Mouse (Mus musculus): ENCODE results near the gene Zfp324.
"Not testable (repeated sequence)": the region's sequence is repeated elsewhere in the genome, so short reads cannot be mapped to it uniquely, and the experiment has no call there.

Gene Zfp324

DNA sequence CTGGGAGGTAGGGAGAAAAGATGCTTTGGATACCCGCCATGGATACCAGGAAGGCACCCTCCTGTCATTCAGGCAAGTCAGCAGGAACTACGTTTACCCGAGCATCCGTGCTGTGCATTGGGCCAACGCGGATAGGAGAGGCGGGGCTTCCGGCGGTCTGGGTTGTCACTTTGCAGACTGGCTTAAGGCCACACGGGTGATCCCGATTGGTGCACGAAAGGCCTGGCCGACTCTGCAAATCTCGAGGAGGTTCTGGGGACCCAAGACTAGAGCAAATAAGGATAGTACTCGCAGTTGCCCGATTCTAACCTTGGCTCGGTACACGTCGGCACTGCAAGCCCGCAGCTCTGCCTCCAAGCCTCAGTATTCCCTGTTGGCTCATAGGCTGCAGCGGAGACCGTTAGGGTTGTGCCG lies at the start of gene Zfp324:
Gene Zfp324 (plus strand): TSS at position 161 of the 414 bp plus-strand sequence.
- DNase-seq (ENCODE audit: low spot score in 2 of 2), result peak; percentile 80 to 85

DNA sequence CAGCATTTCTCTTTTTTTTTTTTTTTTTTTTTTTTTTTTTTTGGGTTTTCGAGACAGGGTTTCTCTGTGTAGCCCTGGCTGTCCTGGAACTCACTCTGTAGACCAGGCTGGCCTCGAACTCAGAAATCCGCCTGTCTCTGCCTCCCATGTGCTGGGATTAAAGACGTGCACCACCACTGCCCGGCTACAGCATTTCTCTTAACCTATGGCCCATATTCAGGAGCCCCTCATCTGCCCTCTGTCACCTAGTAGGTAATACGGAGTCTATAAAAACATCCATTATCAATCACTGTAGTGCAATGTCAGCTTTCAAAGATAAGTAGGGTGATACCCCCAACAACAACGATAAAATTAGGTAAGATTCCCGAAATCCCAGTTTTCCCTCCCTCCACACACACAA lies 45.1 kb upstream of the Zfp324 start:
- not testable (repeated sequence) for DNase-seq (ENCODE audit: low spot score in 2 of 2)

DNA sequence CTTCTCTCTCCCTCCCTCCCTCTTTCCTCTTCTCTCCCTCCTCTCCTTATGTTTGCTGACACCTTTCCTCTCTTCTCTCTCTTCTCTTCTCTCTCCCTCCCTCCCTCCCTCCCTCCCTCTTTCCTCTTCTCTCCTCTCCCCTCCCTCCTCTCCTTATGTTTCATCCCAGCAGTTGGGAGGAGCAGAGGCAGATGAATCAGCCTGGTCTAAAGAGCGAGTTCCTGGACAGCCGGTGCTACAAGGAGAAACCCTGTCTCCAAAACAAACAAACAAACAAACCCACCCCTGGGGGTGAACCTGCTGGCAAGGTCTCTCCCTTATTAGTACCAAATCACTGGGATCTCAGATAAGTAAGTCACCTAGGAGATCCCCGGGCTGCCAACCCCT lies 44.3 kb upstream of the Zfp324 start:
- no peak for DNase-seq (ENCODE audit: low spot score in 2 of 2)

DNA sequence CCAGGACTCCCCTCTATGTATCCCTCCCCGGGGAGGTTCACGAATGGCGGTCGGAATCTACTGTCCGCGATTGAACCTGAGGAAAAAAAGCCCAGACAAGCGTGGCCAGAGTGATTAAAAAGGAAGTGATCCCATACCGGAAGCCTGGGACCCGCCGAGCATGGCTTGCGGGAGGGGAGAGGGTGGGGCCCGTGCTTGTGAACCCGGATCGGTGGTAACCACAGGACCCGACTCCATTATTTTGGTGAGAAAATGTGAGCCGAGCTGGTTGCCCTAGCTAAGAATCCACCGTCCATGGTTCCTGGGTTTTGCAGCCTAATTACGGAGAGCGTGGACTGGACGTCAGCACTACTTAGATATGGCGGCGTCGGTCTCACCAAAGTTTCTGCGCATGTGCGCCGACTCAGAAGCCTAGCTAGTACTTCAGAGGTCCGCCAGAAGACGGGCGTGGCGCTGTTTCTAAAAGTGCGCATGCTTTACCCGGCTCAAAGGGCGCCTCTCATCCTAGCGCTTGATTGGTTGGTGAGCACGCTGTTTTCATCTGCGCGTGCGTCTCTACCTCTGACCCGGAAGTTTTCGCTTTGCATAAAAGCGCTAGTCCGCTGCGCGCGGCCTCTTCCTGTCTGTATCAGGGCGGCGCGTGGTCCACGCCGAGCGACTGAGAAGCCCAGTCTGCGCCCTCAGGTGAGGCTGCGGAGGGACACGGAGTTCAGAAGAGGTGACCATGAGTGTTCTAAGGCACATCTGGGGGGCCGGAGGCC lies 43.8 kb upstream of the Zfp324 start, which contains the start of gene Rps5:
Gene Rps5 (plus strand): TSS at position 586 of the 761 bp plus-strand sequence.
- peak; percentile 98 to 99 for DNase-seq (ENCODE audit: low spot score in 2 of 2)

DNA sequence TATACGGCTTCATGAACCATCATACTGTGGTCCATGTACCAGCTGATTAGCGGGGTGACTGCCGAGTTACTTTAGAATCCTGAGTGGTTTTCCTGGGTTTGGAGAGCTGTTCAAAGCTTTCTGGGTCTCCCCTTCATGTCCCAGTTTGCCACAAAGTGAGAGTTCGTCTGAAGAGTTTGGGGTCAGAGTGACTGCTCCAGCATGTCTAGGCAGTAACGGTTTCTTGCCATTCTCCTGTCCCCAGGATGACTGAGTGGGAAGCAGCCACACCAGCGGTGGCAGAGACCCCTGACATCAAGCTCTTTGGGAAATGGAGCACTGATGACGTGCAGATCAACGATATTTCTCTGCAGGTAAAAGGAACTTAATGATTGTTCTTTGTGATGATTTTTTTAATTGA lies 42.9 kb upstream of the Zfp324 start:
- DNase-seq (ENCODE audit: low spot score in 2 of 2), result no peak

DNA sequence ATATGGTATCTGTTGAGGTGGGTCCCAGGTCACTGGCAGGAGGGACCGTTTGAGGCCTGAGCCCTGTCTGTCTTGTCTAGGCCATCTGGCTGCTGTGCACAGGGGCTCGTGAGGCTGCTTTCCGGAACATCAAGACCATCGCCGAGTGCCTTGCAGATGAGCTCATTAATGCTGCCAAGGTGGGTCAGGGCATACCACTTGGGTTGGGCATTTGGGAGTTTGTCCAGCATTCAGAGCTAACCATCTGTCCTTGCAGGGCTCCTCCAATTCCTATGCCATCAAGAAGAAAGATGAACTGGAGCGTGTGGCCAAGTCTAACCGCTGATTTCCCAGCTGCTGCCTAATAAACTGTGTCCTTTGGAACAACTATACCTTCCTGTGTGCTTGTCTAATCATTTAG lies 39.3 kb upstream of the Zfp324 start:
- no peak for DNase-seq (ENCODE audit: low spot score in 2 of 2)

DNA sequence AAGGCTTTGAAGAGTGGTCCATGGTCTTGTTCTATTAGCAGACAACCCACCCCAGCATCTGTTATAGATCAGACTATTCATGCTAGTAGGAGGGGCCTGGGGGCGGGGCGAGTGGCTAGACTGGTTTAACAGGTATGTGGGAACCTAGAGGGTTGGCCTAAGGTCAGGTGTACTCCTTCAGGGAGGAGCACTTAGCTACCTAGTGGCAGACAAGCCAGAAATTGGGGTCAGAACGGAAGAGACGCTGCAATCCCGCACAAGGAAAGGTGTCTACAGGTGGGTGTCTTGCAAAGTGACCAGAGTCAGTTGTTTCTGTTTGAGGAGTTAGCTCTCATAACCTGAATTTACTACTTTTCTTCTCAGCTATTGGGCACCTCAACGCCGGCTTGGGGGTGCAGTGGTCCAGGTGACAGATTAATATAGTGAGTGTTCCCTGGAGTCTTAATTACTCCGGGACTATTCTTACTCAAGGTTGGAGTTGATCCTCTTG lies 38.4 kb upstream of the Zfp324 start, which contains the start of gene Rnf225:
Gene Rnf225 (plus strand): TSS at position 226 of the 490 bp plus-strand sequence.
- DNase-seq (ENCODE audit: low spot score in 2 of 2), result no peak

DNA sequence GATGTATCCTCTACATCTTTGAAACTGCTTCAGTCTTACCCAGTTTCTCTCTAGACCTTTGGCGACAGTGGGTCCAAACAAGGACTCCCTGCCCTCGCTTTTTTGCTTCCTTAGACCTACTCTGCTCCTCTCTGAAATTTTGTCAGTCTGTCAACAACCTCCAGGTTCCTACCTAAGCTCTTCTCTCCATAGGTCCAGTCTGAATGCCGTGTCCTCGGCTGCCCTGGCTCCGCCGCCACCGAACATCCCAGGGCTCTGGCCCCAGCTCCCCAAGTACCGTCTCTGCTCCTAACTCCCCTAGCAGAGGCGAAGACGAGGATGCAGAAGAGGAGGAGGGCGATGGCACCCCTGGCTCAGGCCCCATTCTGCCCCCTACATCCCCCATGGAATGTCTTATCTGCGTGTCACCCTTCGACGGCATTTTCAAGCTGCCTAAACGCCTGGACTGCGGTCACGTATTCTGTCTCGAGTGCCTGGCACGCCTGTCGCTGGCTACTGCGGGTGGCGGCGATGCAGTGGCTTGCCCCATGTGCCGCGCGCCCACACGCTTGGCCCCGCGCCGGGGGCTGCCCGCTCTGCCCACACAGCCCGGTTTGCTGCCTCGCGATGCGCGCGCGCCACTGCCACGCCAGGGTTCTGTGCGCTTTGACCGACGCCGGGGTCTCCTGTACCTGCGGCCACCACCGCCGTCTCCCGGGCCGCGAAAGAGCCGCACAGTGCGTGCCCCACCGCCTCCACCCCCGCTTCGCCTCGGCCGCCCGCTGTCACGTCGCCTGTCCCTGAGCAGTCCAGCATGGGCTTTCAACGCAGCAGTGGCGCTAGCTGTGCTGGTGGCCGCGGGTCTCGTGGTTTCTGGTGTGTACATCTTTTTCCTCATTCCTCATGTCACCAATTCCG lies 37.7 kb upstream of the Zfp324 start:
- no peak for DNase-seq (ENCODE audit: low spot score in 2 of 2)

DNA sequence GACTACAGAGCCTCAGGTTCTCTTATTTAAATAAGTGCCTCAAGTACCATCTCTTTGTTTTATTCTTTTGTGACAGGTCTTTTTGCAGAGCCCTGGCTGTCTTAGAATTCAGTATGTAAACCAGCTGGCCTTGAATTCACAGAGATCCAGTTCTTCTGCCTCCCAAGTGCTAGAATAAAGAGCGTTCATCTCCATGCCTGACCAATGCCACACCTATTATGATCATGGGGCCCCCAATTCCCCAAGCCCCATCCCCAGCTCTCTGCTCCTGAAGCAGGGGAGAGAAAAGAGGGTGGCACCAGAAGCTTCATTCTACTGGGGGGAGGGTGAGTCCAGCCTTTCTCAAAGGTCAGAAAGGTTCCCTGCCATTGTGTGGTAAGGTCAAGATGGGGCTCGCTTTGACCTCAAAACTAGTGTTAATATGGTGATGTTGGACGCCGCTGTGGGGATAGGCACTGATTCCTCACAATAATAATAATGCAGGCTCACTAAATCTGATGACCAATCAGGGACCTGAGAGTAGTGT lies 32.0 kb upstream of the Zfp324 start:
- no peak for DNase-seq (ENCODE audit: low spot score in 2 of 2)

DNA sequence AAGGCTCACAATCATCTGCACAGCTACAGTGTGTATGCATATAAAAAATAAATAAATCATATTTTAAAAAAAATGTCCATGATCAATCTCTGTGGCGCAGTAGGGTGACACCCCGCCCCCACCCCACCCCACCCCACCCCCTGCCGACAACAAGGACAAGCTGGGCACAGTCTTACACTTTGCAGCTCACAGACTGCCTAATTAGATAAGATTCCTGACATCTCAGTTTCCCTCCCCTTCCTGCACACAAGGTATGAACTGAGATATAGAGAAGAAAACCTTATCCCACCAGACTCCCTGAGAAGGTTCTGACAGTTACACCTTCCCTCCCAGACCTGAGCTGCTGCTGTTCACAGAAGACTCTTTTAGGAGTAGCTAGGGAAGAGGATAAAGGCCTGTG lies 30.8 kb upstream of the Zfp324 start:
- no peak for DNase-seq (ENCODE audit: low spot score in 2 of 2)

DNA sequence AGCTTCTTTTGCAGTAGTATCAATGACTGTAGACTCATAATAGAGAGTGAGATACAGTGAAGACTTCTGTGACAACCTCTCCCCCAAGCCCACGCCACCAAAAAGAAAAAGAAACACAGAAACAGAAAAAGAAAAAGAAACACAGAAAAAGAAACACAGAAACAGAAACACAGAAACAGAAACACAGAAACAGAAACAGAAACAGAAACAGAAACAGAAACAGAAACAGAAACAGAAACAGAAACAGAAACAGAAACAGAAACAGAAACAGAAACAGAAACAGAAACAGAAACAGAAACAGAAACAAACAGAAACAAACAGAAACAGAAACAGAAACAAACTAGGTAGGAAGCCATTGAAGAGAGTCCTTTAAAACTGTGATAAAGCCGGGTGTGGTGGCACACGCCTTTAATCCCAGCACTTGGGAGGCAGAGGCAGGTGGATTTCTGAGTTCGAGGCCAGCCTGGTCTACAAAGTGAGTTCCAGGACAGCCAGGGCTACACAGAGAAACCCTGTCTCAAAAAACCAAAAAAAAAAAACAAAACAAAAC lies 28.3 kb upstream of the Zfp324 start:
- not testable (repeated sequence) for DNase-seq (ENCODE audit: low spot score in 2 of 2)

DNA sequence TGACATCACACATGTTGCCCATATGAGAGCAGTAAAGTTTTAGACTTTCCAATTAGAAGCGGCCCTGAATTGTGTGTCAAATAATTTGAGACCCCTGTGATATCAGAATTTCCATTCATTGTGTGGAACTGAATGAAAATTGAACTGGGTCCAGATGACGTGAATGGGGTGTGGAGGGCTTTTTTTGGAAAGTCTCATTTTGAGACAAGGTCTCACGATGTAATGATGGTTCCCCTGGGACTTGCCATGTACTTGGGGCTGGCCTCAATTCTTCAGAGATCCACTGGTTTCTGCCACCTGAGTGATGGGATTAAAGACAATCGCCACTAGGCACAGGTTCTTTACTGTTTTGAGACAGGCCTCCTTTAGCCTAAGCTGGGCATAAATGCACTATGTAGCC lies 25.0 kb upstream of the Zfp324 start:
- no peak for DNase-seq (ENCODE audit: low spot score in 2 of 2)

DNA sequence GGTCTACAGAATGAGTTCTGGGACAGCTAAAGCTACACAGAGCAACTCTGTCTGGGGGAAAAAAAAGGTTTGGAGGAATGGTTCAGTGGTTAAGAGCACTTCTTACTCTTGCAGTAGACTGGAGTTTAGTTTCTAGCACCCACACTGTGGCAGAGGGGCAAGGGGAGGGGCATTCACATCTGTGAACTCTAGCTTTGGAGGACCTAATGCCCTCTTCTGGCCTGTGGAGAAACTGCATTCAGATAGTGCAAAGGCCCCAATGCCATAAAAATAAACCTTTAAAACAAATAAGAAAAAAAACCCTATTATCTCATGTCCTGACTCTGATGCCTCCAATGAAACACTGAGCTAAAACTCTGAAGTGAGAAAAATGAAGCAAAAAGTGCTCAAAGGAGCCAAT lies 22.1 kb upstream of the Zfp324 start:
- DNase-seq (ENCODE audit: low spot score in 2 of 2), result no peak

DNA sequence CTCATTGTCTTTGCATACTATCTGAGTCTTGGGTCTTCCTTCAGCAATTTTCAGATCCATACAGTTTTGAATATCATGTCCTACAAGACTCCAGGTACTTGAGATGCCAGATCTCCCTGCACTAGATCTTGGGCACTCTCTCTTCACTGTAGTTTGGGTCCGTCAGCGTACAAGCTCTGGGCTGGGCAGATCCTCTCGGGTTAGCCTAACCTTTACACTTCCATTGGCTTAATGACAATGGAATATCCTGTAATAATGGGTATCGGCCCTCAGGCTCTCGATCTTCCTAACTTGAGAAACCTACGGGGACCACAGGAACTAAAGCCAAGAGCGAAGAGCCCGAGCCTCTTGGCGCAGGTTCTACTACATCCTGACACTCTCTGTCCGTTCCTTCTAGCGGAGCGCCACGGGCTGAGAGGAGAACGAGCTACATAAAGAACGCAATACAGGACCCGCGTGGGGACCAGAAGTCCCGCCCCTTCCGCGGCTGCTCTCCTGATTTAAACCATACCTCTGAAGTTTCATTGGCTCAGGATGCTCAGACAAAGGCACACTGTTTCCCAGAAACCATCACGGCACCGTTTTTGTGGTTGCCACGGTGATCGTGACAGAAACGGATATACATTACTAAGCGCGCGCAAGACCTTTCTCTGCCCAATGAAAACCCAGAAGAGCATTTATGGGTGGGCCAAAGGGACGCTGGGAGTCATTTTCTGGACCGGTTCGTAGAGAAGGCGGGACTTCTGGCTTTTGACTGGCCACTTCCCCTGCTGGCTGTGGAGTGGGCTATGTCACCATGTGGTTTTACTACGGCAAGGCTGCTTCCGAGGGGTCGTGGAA lies 16.4 kb upstream of the Zfp324 start:
- DNase-seq (ENCODE audit: low spot score in 2 of 2), result peak; percentile 87 to 92

DNA sequence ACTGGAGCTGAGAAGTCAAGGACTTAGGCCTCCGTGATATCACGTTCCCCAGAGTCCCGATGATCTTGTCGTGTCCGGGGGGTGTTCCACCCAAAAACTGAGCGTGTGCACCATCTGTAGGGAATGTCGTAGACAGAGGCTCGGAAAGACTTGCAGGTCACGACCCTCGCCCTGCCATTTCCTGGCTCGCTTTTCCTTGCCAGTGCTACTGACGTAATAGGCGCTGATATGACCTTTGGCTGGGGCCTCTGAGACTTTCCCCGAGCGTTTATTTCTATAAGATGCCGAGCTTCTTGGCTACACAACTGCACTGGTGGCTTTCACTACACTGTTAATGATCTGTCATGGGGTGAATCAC lies 15.8 kb upstream of the Zfp324 start:
- no peak for DNase-seq (ENCODE audit: low spot score in 2 of 2)

DNA sequence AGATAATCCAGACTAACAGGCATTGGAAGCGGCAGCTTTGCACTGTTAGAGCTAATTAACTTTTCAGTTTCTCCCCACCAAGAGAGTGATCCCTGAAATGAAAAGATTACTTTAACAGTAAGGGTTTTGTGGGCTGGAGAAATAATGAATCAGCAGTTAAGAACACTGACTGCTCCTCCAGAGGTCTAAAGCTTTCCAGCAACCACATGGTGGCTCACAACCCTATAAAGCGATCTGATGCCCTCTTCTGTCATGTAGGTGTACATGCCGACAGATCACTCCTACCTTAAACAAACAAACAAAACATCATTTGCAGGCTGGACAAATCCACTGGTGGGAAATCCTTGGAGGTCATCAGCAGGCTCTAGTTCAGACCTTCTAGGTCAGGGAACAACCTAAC lies 10.7 kb upstream of the Zfp324 start:
- no peak for DNase-seq (ENCODE audit: low spot score in 2 of 2)

DNA sequence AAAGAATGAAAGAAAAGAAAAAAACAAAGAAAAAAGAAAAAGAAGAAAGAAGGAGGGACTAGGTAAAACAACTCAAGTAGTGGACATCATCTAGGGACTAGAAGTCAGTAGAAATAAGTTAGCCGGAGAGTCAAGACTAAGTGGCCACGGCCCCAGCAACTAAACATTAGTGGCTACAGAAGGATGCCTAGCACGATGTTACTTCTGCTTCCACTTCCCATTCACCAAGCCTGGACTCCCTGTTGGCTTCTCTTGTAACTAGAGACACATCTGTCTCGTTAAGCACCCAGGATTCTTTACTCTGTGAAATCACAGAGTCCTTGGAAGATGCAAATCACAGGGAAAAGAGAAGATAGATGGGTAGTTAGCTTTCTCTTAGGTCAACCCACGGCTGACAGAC lies 8.1 kb upstream of the Zfp324 start:
- DNase-seq (ENCODE audit: low spot score in 2 of 2), result no peak

DNA sequence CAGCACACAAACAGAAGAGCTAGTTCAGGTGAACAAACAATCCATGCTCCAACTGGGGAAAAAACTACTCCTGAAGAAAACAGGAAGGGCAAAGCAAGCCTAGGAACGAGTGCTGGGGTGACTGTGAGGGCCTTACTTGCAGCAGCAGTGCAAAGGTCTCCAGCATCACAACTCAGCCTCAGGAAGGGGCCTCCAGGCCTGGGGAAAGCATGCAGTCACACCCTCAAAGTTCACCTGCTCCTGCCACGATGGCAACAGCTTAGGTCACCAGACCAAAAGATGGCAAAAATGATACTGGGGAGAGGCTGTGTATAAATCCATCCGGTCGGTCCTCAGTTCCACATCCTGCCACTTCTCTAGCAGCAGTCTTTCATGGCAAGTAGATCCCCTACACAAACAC lies 6.7 kb upstream of the Zfp324 start:
- DNase-seq (ENCODE audit: low spot score in 2 of 2), result no peak

DNA sequence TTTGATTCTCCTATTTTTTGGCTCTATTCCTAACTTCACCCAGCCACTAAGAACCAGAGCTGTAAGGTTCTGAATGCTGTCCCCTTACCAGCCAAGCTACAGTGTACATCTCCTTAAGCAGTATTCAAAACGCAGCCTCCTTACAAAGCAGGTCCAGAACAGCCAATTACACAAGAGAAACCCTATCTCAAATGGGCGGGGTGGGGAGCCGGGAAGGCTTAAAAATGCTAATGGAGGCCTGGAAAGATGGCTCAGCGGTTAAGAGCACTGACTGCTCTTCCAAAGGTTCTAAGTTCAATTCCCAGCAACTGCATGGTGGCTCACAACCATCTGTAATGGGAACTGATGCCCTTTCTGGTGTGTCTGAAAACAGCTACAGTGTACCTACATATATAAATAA lies 5.9 kb upstream of the Zfp324 start:
- no peak for DNase-seq (ENCODE audit: low spot score in 2 of 2)

DNA sequence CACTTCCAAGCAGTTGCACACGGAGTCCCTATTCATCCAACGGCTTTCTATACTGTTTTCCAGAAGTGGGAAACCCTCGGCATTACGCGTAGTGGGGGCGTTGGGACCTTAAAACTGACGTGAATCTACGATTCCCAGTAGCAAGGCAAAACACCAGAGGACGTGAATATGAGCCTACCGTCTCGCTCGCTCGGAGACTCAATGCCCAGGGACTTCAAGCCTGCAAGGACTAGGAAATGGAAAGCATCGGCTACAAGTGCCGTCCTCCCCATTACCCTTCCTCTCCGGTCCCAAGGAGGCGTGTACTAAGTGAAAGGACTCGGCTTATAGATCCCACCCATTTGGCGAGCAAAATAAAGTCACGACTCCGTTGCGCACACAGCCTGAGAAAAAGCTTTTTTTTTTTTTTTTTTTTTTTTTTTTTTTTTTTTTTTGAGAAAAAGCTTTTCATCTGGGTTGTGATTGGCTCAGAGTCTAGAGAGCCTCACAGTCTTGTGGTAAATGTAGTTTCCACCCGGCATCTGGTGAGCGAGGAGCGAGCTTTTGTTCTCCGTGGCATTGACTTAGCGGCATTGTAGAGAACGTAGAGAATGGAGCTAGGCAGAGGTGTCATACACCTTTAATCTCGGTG lies 4.0 kb upstream of the Zfp324 start:
- peak in 1 of 2 experiments; percentile 31 for DNase-seq (ENCODE audit: low spot score in 2 of 2)
